ENCODE assay signal across 21 mouse cellular contexts in genomic region chr2:91047359-91047758, GRCm38 (mm10). TPM values are rescaled to one million over a fixed set of nuclear protein-coding genes. Genes with fewer than 3 reads are reported as not detected.
DNase-seq lines count a peak whose midpoint lies in the region; ATAC-seq lines count a peak whose summit lies in the region.
"Had no signal": no experiment of that assay in that cellular context is flagged by ENCODE, and none has a peak within 500 bp of the region (broad histone marks: within the 10 kb centered on the region; RNA-seq: fewer than 3 reads in every experiment).

No protein-coding gene starts in this region.

- DNase-seq in retina, postnatal 1 day = peak; percentile 26
- DNase-seq in retina, embryonic 14.5 days (ENCODE audit: low spot score) = no peak
- DNase-seq in kidney, adult 8-10 months = peak; percentile 29 to 63
- DNase-seq in kidney, postnatal 36 days = peak; percentile 25 to 62
- no peak for DNase-seq in adrenal gland, postnatal 4 days (ENCODE audit: low spot score in 2 of 2)
- DNase-seq in hindbrain, embryonic 10.5 days (ENCODE audit: low spot score) = no peak
- DNase-seq in gastrocnemius, adult 8-10 months (ENCODE audit: low spot score in 2 of 2) = no peak
- DNase-seq: adrenal gland, postnatal 10 days; cerebellum, adult 11-12 months; cerebellum, adult 9-10 months; cerebellum, postnatal 25 days; forebrain, postnatal 0 days; gastrocnemius, postnatal 10 days; heart, adult 2 months had no signal

- WGBS in kidney, embryonic 16.5 days = 57% methylated on average over 9 of the region's 9 CpGs
- WGBS in hindbrain, embryonic 10.5 days = 86% methylated on average over 9 of the region's 9 CpGs

- H3K9ac ChIP-seq in kidney, embryonic 16.5 days (replicated peaks; ENCODE audit: low read length) = peak overlapping the region; percentile 24; the same call in 1 of the 2 replicates
- H3K9ac ChIP-seq: embryonic facial prominence, embryonic 13.5 days; forebrain, embryonic 12.5 days; forebrain, postnatal 0 days; heart, embryonic 15.5 days; hindbrain, embryonic 15.5 days had no signal

- H3K27me3 ChIP-seq in kidney, embryonic 16.5 days (ENCODE audit: insufficient read depth, low read length) = no peaks in the 10 kb centered on the region
- no peaks in the 10 kb centered on the region for H3K27me3 ChIP-seq in hindbrain, embryonic 10.5 days (ENCODE audit: insufficient read depth, poor library complexity, severe bottlenecking)
- H3K27me3 ChIP-seq: CH12.LX; embryonic facial prominence, embryonic 13.5 days; forebrain, embryonic 12.5 days; heart, embryonic 15.5 days; hindbrain, embryonic 15.5 days had no signal

- H3K9me3 ChIP-seq in kidney, embryonic 16.5 days (ENCODE audit: low read length) = no peaks in the 10 kb centered on the region
- H3K9me3 ChIP-seq in hindbrain, embryonic 10.5 days = no peaks in the 10 kb centered on the region
- H3K9me3 ChIP-seq: embryonic facial prominence, embryonic 13.5 days; forebrain, embryonic 12.5 days; heart, embryonic 15.5 days; hindbrain, embryonic 15.5 days had no signal

- no peak overlapping the region for H3K4me3 ChIP-seq in kidney, embryonic 16.5 days (ENCODE audit: low read length)
- H3K4me3 ChIP-seq in hindbrain, embryonic 10.5 days = no peak overlapping the region
- H3K4me3 ChIP-seq: embryonic facial prominence, embryonic 13.5 days; forebrain, embryonic 12.5 days; heart, adult 2 months; heart, embryonic 15.5 days; hindbrain, embryonic 15.5 days had no signal

- H3K4me2 ChIP-seq in kidney, embryonic 16.5 days (replicated peaks; ENCODE audit: low read depth, low read length) = peak overlapping the region; percentile 18
- H3K4me2 ChIP-seq: embryonic facial prominence, embryonic 13.5 days; forebrain, embryonic 12.5 days; heart, embryonic 11.5 days; heart, embryonic 15.5 days; hindbrain, embryonic 15.5 days had no signal

- peaks cover 4% of the 10 kb centered on the region; the same call in 1 of the 2 replicates for H3K4me1 ChIP-seq in kidney, embryonic 16.5 days (ENCODE audit: insufficient read depth, low read length)
- H3K4me1 ChIP-seq in hindbrain, embryonic 10.5 days (replicated peaks) = peaks cover 15% of the 10 kb centered on the region
- H3K4me1 ChIP-seq: forebrain, embryonic 12.5 days; hindbrain, embryonic 15.5 days had no signal

- peak overlapping the region; percentile 75 for H3K27ac ChIP-seq in kidney, embryonic 16.5 days (ENCODE audit: low read length)
- H3K27ac ChIP-seq in hindbrain, embryonic 10.5 days = no peak overlapping the region
- H3K27ac ChIP-seq: embryonic facial prominence, embryonic 13.5 days; forebrain, embryonic 12.5 days; heart, adult 2 months; heart, embryonic 15.5 days; hindbrain, embryonic 15.5 days had no signal

- ATAC-seq in kidney, embryonic 16.5 days (ENCODE audit: low FRiP score, low TSS enrichment) = peak; percentile 69
- ATAC-seq: forebrain, postnatal 0 days had no signal

- H3K36me3 ChIP-seq in kidney, embryonic 16.5 days (ENCODE audit: insufficient read depth, low read length) = no peaks in the 10 kb centered on the region
- H3K36me3 ChIP-seq in hindbrain, embryonic 10.5 days = peaks cover 9% of the 10 kb centered on the region; the same call in 1 of the 2 replicates
- H3K36me3 ChIP-seq: embryonic facial prominence, embryonic 13.5 days; hindbrain, embryonic 15.5 days had no signal

RNA-seq across cellular contexts. Expression of gene Psmc3, which starts 6.5 kb away (rescaled TPM):
- polyA plus RNA-seq in kidney, embryonic 16.5 days (2015; fragmentation: Nextera tagmentation; extraction: Ambion mirVana) = 357 and 361 TPM in 2 replicates
- 100 to 1,000 TPM; 203 to 210 TPM for total RNA-seq in adrenal gland, postnatal 4 days (2021)
- polyA plus RNA-seq in hindbrain, embryonic 10.5 days (2016; fragmentation: Nextera tagmentation; extraction: Ambion mirVana) = 341 and 347 TPM in 2 replicates
- total RNA-seq in gastrocnemius, adult 8-10 months (2022) = 100 to 1,000 TPM; 199 to 280 (median 234) TPM

RNA-seq across cellular contexts. Expression of gene Rapsn, which starts 11.9 kb away (rescaled TPM):
- polyA plus RNA-seq in kidney, embryonic 16.5 days (2015; fragmentation: Nextera tagmentation; extraction: Ambion mirVana) = 2.4 and 3.0 TPM in 2 replicates
- 1 to 10 TPM; 4.2 to 4.9 TPM for total RNA-seq in adrenal gland, postnatal 4 days (2021)
- polyA plus RNA-seq in hindbrain, embryonic 10.5 days (2016; fragmentation: Nextera tagmentation; extraction: Ambion mirVana) = 0.41 and 1.7 TPM in 2 replicates
- total RNA-seq in gastrocnemius, adult 8-10 months (2022) = 10 to 100 TPM; 28.6 to 33.9 (median 30.9) TPM

RNA-seq across cellular contexts. Expression of gene Slc39a13, which starts 22.9 kb away (rescaled TPM):
- polyA plus RNA-seq in kidney, embryonic 16.5 days (2015; fragmentation: Nextera tagmentation; extraction: Ambion mirVana) = 44.6 and 57.9 TPM in 2 replicates
- total RNA-seq in adrenal gland, postnatal 4 days (2021) = 10 to 100 TPM; 35.7 to 42.0 TPM
- polyA plus RNA-seq in hindbrain, embryonic 10.5 days (2016; fragmentation: Nextera tagmentation; extraction: Ambion mirVana) = 21.3 and 25.8 TPM in 2 replicates
- total RNA-seq in gastrocnemius, adult 8-10 months (2022) = 10 to 100 TPM; 19.9 to 21.4 (median 20.9) TPM

RNA-seq across cellular contexts. Expression of gene Spi1, which starts 34.8 kb away (rescaled TPM):
- 3.3 and 4.2 TPM in 2 replicates for polyA plus RNA-seq in kidney, embryonic 16.5 days (2015; fragmentation: Nextera tagmentation; extraction: Ambion mirVana)
- 1 to 10 TPM; 7.8 to 7.9 TPM for total RNA-seq in adrenal gland, postnatal 4 days (2021)
- 4.3 TPM in 2 replicates for polyA plus RNA-seq in hindbrain, embryonic 10.5 days (2016; fragmentation: Nextera tagmentation; extraction: Ambion mirVana)
- under 1 TPM in 3 of 4 experiments, not detected in 1; 0.40 to 0.56 (median 0.44) TPM for total RNA-seq in gastrocnemius, adult 8-10 months (2022)

Comparison
In these comparisons a context has a peak if more than half of its experiments do, and no peak if none do; other contexts are left out.
1. DNase-seq: peak in retina, postnatal 1 day (single experiment), kidney, adult 8-10 months (2 of 2) and kidney, postnatal 36 days (2 of 2); none in retina, embryonic 14.5 days (single experiment), adrenal gland, postnatal 4 days (0 of 2), hindbrain, embryonic 10.5 days (single experiment) and gastrocnemius, adult 8-10 months (0 of 2).
2. RNA of gene Rapsn, which starts 11.9 kb away (total RNA-seq): 28.6 to 33.9 TPM in gastrocnemius, adult 8-10 months; 4.2 to 4.9 TPM in adrenal gland, postnatal 4 days; every median in the first group is over 4 times any median in the second.